Mouse (Mus musculus) cerebellum, adult 2 months (tissue): ENCODE results near the gene Hist2h2ab.

ENCODE experiments used
- CTCF ChIP-seq: fragments of 200-500 bp; IDR thresholded peaks from 2 replicates; pipeline ENCODE4 v1.5.1; 2011; ENCODE audit warnings: low read depth, mild to moderate bottlenecking, control low read depth, low read length, moderate library complexity, borderline replicate concordance; ENCODE audit not compliant: insufficient read depth
- POLR2A ChIP-seq: fragments of 200-500 bp; IDR thresholded peaks from 2 replicates; pipeline ENCODE4 v1.6.1; 2011; ENCODE audit warnings: low read length, control low read depth, borderline replicate concordance; ENCODE audit not compliant: insufficient read depth

GRCm38 (mm10) chr3:96171583-96172196 is 48.0 kb upstream of the Hist2h2ab start:
- no peak for TF ChIP-seq CTCF
- TF ChIP-seq POLR2A, result no peak
